Mouse (Mus musculus) midbrain, embryonic 12.5 days (tissue): ENCODE data around the gene Slc16a6. TPM values are rescaled to one million over a fixed set of nuclear protein-coding genes. Genes with fewer than 3 reads are reported as not detected.
"Not testable (repeated sequence)": the region's sequence is repeated elsewhere in the genome, so short reads cannot be mapped to it uniquely, and the experiment has no call there.

Source experiments
- ATAC-seq: fragments of 200-750 bp; cut with Nextera tagmentation; 2 replicates; pipeline ENCODE4 v1.8.0; 2017; ENCODE audit warnings: low read depth, moderate TSS enrichment, moderate library complexity; ENCODE audit not compliant: low FRiP score
- H3K27ac ChIP-seq: fragments of 300-500 bp; sonication (generic); replicated peaks from 2 replicates; pipeline ENCODE4 v1.5.1; 2016; ENCODE audit warnings: mild to moderate bottlenecking
- H3K27me3 ChIP-seq: fragments of 300-500 bp; sonication (generic); 2 replicates; pipeline ENCODE4 v1.6.1; 2016; ENCODE audit warnings: mild to moderate bottlenecking
- H3K36me3 ChIP-seq: fragments of 300-500 bp; sonication (generic); 2 replicates; pipeline ENCODE4 v1.6.1; 2016
- H3K4me1 ChIP-seq: fragments of 300-500 bp; sonication (generic); 2 replicates; pipeline ENCODE4 v1.6.1; 2016
- H3K4me2 ChIP-seq: fragments of 300-500 bp; sonication (generic); replicated peaks from 2 replicates; pipeline ENCODE4 v1.6.1; 2016; ENCODE audit warnings: mild to moderate bottlenecking, moderate library complexity
- H3K4me3 ChIP-seq: fragments of 300-500 bp; sonication (generic); 2 replicates; pipeline ENCODE4 v1.5.1; 2016; ENCODE audit warnings: mild to moderate bottlenecking
- H3K9ac ChIP-seq: fragments of 300-500 bp; sonication (generic); replicated peaks from 2 replicates; pipeline ENCODE4 v1.6.1; 2016; ENCODE audit warnings: mild to moderate bottlenecking, moderate library complexity
- H3K9me3 ChIP-seq: fragments of 300-500 bp; sonication (generic); 2 replicates; pipeline ENCODE4 v1.6.1; 2016; ENCODE audit warnings: mild to moderate bottlenecking
- WGBS: fragments of 180-500 bp; shearing (Covaris S2); methylation state at CpG from one replicate; pipeline ENCODE4 v1.1.7; 2016; 5-methylcytosine and 5-hydroxymethylcytosine counted together
- polyA plus RNA-seq: library from polyadenylated mRNA; unstranded; fragments of >200 nt; fragmentation: Nextera tagmentation; extraction: Ambion mirVana; gene quantifications from 2 replicates; pipeline ENCODE4 v1.2.1, GENCODE M21; 2016

Slc16a6 gene
- polyA plus RNA-seq, 1 experiment from 2014 or later, result 3.3 TPM

DNA sequence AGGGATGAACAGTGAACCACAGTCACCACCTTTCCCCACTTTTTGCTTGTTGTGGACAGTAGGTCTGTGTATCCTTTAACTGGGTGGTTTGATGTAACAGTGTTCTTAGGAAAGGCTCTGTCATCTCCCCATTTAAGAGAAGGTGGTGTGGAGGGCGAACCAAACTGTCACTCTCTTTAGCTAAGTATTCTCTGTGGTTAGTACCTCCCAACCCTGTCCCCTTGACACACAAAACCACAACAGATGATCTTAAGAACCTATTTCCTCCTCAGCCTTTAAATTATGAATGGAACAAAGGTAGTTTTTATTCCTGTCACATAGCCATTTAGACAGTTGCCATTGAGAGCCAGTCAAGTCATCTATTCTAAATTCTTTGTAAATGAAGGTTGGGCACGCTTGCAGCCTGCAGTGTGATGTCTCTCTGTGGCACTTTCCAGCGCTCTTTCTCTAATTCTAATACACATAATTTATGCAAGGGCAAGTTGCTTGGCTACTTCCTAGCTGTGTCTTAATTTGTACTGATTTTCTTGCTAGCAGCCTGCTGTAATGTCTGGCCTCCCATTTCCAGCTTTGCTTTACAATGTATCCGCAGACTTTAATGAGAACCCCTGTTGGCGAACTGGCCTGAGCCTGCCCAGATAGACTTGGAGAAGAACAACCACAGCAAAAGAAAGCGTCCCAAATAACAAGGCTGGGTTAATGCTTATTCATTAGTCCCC lies 23.8 kb upstream of the Slc16a6 start:
- Histone ChIP-seq H3K27me3 (peaks cover 2% of the 10 kb centered on the region; the same call in 1 of the 2 replicates), H3K36me3 (no peaks in the 10 kb centered on the region), H3K27ac (no peak overlapping the region), H3K4me1 (peaks cover 19% of the 10 kb centered on the region), H3K4me2 (no peak overlapping the region), H3K4me3 (no peak overlapping the region), H3K9me3 (no peaks in the 10 kb centered on the region), H3K9ac (no peak overlapping the region)
- WGBS, result 58% methylated on average over 6 of the region's 6 CpGs
- 0 out of 2 replicates have a peak, but pooled peaks have one; percentile 54 for ATAC-seq

DNA sequence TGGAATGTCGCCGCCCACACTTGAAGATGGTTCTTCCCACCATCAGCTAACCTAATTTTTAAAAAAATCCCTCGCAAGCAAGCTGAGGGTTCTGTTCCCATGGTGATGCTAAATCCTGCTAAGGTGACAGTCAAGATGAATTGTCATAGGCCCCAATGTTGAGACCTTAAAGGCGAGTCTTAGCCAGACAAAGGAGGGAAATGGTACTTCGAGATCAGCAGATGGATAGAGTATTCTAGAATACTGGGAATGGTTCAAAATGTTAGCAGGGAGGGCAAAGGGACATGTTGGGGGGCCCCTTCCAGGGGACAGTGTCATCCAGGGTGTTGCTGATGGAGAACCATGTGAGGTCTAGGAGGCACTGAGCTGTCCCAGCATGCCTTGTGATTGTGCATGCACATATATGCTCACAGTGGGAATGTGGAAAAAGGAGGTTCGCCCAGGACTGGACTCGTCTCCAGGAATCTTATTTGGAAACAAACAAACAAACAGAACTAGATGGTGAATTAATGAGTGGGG lies 23.1 kb upstream of the Slc16a6 start:
- Histone ChIP-seq H3K4me2 (no peak overlapping the region), H3K9ac (no peak overlapping the region), H3K27me3 (peaks cover 2% of the 10 kb centered on the region; the same call in 1 of the 2 replicates), H3K9me3 (no peaks in the 10 kb centered on the region), H3K27ac (no peak overlapping the region), H3K4me1 (peaks cover 19% of the 10 kb centered on the region), H3K36me3 (no peaks in the 10 kb centered on the region), H3K4me3 (no peak overlapping the region)
- 90% methylated on average over 7 of the region's 7 CpGs for WGBS
- ATAC-seq, result no peak; the same call in 1 of the 2 replicates

DNA sequence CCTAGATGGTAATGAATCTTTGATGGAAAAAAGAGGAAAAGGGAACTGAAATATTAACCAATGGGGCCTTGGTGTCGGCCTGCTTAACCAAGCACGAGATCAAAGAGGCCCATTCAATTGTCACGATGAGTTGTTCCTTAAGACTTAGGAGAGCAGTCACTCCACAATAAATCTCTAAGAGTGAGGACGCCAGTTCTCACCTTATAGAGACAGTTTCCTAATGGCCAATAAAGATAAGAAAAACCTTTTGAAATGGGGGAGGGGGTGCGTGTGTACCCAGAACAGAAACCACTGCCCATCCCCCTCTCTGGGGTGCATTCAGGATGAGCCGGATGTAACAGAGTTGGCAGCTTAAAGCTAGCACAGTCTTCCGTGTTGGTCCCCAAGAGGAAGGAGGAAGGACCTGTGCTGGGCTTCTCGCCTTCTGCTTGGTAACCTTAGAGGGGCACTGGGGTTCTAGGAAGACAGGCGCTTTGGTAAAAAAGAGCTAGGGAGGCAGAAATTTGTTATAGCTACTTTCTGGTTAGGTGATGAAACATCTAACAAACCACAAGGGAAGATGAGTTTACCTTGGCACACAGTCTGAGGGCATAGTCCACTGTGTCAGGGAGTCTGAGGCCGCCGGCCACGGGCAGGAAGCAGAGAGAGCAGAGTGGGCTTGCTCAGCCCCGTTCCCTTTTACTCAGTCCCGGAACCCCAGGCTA lies 22.5 kb upstream of the Slc16a6 start:
- no peak overlapping the region for H3K9ac ChIP-seq
- no peaks in the 10 kb centered on the region for H3K36me3 ChIP-seq
- no peak overlapping the region for H3K4me3 ChIP-seq
- H3K4me1 ChIP-seq, result peaks cover 19% of the 10 kb centered on the region
- no peak overlapping the region for H3K4me2 ChIP-seq
- no peak for ATAC-seq
- H3K27me3 ChIP-seq, result peaks cover 2% of the 10 kb centered on the region; the same call in 1 of the 2 replicates
- WGBS, result 60% methylated on average over 14 of the region's 14 CpGs
- H3K27ac ChIP-seq, result no peak overlapping the region
- H3K9me3 ChIP-seq, result no peaks in the 10 kb centered on the region

DNA sequence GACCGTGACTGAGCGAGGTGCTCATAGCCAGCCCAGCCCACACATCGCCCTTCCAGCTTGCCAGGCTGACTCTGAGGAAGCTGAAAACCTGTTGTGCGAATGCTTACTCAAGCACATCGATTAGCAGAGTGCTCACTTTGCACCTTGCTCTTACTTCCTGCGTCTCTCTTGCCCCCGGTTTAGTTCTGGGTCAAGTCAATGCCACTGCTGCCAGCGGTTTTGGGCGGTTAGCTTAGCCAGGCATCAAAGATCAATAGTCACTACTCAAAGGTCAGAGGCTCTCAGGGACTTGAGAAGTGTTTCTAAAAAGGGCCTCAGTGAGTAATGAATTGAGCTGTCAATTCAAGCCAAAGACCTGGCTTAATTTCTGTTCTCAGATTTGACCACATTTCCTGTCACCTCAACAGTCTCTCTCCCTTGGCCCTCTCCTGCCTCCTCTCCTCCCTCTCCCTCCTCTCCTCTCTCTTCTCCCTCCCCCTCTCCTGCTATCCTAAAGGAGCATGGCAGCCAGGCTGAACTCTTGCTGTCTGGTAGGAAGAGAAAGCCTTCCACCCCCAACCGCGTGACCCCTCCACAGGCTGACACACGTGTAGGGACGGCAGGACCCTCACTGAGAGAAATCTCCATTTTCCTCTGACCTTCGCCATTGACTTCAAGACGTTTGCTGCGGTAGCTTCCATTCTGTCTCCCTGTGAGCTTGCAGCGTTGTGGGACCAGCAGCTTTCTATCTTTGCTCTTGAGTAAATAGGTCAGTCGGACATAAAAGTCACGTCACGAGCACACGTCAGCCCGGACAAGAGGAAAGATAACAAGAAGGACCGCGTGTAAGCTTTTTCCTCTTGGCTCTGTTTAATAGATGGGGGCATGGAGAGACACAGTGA lies 21.7 kb upstream of the Slc16a6 start:
- no peaks in the 10 kb centered on the region for H3K9me3 ChIP-seq
- peaks cover 2% of the 10 kb centered on the region; the same call in 1 of the 2 replicates for H3K27me3 ChIP-seq
- H3K36me3 ChIP-seq, result no peaks in the 10 kb centered on the region
- no peak for ATAC-seq
- 59% methylated on average over 24 of the region's 24 CpGs for WGBS
- no peak overlapping the region for H3K27ac ChIP-seq
- no peak overlapping the region for H3K4me3 ChIP-seq
- H3K9ac ChIP-seq, result no peak overlapping the region
- no peak overlapping the region for H3K4me2 ChIP-seq
- H3K4me1 ChIP-seq, result peaks cover 19% of the 10 kb centered on the region

DNA sequence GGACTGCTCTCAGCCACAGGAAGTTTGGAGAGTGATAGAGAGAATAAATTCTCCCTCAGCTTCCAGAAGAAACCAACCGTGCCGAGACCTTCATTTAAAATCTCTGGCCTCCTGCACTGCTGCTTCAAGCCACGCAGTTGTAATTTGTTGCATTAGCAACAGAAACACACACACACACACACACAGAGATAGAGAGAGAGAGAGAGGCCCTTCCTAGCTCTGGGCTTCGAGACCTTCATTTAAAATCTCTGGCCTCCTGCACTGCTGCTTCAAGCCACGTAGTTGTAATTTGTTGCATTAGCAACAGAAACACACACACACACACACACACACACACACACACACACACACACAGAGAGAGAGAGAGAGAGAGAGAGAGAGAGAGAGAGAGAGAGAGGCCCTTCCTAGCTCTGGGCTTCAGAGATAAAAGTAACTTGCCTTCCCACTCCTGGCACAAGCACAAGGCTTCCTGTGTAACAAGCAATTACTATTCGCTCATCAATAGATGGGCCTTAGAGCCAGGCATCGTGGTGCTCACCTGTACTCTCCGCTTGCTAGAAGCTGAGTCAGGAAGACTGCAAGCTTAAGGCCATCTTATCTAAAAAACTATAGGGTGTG lies 19.6 kb upstream of the Slc16a6 start:
- H3K27me3 ChIP-seq, H3K4me2 ChIP-seq, H3K9me3 ChIP-seq, H3K9ac ChIP-seq, H3K27ac ChIP-seq, H3K36me3 ChIP-seq, ATAC-seq, H3K4me3 ChIP-seq: not testable (repeated sequence)
- WGBS, result 84% methylated on average over 8 of the region's 8 CpGs
- peaks cover 16% of the 10 kb centered on the region for H3K4me1 ChIP-seq

DNA sequence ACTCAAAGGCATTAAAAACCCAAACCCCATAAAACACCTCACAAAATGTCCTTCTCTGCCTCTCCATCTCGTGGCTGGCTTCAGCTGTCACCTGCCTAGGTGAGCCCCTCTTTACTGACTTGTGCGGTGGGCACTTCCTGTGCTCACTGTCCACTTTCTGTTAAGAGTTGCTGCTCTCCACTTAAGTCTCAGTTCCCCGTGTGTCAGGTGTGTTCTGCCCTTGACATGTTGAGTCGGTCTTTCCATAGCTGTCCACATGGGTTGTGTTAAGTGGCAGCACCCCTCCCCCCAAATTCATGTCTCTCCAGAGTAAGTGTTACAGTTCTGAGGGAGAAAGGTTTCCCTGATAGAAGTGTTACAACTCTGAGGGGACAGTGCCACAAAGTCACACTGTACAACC lies 18.4 kb upstream of the Slc16a6 start:
- no peak overlapping the region for H3K9ac ChIP-seq
- no peaks in the 10 kb centered on the region; the same call in 1 of the 2 replicates for H3K27me3 ChIP-seq
- 83% methylated on average over 4 of the region's 4 CpGs for WGBS
- H3K9me3 ChIP-seq, result no peaks in the 10 kb centered on the region
- no peak overlapping the region for H3K27ac ChIP-seq
- H3K36me3 ChIP-seq, result no peaks in the 10 kb centered on the region
- no peak overlapping the region for H3K4me3 ChIP-seq
- no peak for ATAC-seq
- no peak overlapping the region for H3K4me2 ChIP-seq
- peaks cover 8% of the 10 kb centered on the region for H3K4me1 ChIP-seq

DNA sequence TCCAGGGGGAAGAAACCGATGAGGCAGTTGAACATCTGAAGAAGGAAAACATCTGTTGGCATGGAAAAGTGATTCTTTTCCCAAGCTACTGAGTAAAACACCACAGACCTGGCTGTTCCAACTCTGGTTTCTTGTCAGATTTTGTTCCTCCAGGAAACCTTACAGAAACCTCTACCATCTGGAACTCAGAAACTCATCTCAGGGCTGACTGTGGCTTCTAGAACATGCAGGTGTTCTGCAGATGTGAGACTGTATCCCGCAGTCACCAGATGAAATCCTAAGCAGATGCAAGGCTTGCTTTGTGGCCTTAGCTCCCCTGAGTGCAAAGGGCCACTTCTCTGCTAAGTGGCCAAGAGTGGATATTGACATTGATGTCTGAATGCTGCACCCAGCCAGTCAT lies 16.4 kb upstream of the Slc16a6 start:
- H3K4me3 ChIP-seq, result no peak overlapping the region
- H3K4me2 ChIP-seq, result no peak overlapping the region
- no peaks in the 10 kb centered on the region for H3K4me1 ChIP-seq
- 90% methylated on average over 2 of the region's 2 CpGs for WGBS
- no peaks in the 10 kb centered on the region; the same call in 1 of the 2 replicates for H3K27me3 ChIP-seq
- no peak overlapping the region for H3K9ac ChIP-seq
- H3K9me3 ChIP-seq, result no peaks in the 10 kb centered on the region
- no peak overlapping the region for H3K27ac ChIP-seq
- no peaks in the 10 kb centered on the region for H3K36me3 ChIP-seq
- no peak for ATAC-seq

DNA sequence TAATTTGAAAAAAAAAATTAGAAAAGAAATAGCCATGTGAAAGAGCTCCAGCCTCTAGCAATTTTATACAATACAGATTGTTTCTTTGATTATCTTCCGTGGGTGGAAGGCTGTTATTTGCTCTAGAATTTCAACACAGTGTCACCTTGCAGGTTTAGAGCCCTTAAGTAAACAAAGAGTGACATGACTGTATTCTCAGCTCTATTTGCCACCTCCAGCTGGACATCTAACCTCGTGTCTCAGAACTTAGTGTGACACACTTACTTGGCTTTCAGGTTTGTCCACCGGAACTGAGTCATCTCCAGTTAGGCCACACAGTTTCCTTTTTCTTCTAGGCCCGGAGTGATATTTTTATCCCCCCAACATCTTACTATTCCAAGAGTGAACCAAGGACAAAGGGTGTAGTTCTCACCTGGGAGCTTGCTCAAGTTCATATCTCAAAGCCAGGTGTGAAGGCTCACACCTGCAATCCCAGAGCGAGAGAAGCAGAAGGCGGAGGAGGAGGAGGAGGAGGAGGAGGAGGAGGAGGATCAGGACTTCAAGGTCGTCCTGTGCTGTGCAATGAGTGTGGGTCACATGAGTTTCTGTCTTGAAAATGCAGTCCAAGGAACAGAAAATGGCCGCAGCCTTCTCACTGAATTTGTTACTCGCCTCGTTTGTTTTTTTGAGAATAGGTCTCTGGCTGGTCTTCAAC lies 14.7 kb upstream of the Slc16a6 start:
- 91% methylated on average over 9 of the region's 10 CpGs for WGBS
- no peaks in the 10 kb centered on the region for H3K4me1 ChIP-seq
- no peak overlapping the region for H3K9ac ChIP-seq
- no peak overlapping the region for H3K27ac ChIP-seq
- no peaks in the 10 kb centered on the region for H3K27me3 ChIP-seq
- H3K36me3 ChIP-seq, result no peaks in the 10 kb centered on the region
- no peak overlapping the region for H3K4me2 ChIP-seq
- H3K4me3 ChIP-seq, result no peak overlapping the region
- no peak for ATAC-seq
- no peaks in the 10 kb centered on the region for H3K9me3 ChIP-seq

DNA sequence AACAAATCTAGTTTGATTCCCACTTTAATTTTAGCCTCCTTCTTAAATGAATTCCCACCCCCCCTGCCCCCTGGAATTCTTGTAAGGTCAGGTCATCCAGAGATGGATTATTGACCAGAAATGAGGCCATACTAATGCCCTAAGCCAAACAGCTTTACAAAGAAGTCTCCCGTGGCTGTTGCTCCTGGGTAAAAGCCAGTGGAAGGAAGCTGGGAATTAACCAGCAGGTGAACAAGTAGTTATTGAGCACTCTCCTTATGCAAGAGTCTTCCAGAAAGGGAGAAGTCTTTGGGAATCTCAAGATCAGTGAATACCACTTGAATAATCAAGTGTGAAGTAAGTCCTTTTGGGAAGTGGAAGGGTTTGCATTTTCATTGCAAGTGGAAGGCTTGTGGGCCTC lies 13.7 kb upstream of the Slc16a6 start:
- Histone ChIP-seq H3K27ac (no peak overlapping the region), H3K4me1 (no peaks in the 10 kb centered on the region), H3K9me3 (no peaks in the 10 kb centered on the region), H3K9ac (no peak overlapping the region), H3K4me3 (no peak overlapping the region), H3K27me3 (no peaks in the 10 kb centered on the region), H3K36me3 (no peaks in the 10 kb centered on the region), H3K4me2 (no peak overlapping the region)
- no peak for ATAC-seq
- 5% methylated on average over 1 of the region's 1 CpGs for WGBS

DNA sequence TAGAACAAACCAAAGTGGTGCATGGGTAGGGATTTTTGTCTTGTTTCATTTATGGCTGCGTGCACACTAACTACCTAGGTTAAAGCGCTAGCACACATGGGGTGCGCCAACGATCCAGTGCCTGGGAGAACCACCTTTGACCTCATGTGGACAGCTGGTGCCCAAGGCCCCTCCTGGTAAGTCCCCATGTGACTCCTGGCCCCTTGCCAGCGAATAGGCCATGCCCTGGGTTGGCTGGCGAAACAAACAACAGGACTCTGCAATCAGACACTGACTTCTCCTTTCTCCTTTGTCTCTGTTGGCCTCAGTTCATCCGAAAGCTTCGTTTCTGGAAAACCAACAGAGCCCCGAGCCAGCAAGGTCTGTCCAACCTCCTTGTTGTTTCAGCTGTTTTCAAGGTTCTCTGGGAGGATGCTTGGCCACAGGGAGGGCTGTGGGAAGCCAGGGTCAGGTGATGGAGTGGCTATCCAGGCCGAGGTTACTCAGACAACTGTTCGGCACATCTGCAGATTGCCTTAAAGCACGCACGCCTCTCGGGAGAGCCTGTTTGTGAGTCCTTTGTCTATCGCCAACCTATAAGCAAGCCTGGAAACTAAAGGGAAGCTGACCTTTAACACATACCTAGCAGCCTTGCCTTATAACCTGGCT lies 12.1 kb upstream of the Slc16a6 start:
- no peak for ATAC-seq
- H3K9ac ChIP-seq, result no peak overlapping the region
- no peak overlapping the region for H3K27ac ChIP-seq
- 85% methylated on average over 15 of the region's 15 CpGs for WGBS
- H3K27me3 ChIP-seq, result no peaks in the 10 kb centered on the region
- no peaks in the 10 kb centered on the region for H3K36me3 ChIP-seq
- no peaks in the 10 kb centered on the region for H3K4me1 ChIP-seq
- no peak overlapping the region for H3K4me2 ChIP-seq
- H3K9me3 ChIP-seq, result no peaks in the 10 kb centered on the region
- no peak overlapping the region for H3K4me3 ChIP-seq

DNA sequence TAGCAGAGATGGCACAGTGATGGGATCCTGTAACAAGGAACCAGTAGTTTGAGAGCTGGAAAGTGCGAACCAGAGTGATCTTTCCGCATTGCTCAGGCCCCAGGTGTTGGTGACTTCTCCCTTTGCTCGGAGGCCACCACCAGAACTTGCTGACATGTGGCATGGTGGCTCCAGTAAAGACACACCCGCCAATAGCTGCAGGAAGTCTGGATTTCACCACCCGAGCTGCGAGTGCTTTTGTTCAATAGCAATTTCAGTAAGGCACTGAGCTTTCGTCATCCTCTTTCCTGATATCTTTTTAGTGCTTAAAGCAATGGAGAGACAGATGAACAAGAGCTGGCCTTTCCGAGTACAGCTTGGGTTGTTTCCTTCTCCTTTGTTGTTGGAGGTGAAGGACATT lies 7.0 kb upstream of the Slc16a6 start:
- no peaks in the 10 kb centered on the region for H3K36me3 ChIP-seq
- peaks cover 27% of the 10 kb centered on the region for H3K4me1 ChIP-seq
- no peak for ATAC-seq
- H3K4me3 ChIP-seq, result no peak overlapping the region
- peaks cover 11% of the 10 kb centered on the region for H3K27me3 ChIP-seq
- no peak overlapping the region for H3K4me2 ChIP-seq
- H3K9me3 ChIP-seq, result no peaks in the 10 kb centered on the region
- no peak overlapping the region for H3K9ac ChIP-seq
- WGBS, result 78% methylated on average over 8 of the region's 8 CpGs
- no peak overlapping the region for H3K27ac ChIP-seq
